Mouse (Mus musculus) urinary bladder, adult 2 months (tissue): ENCODE measurements around the gene Kcnk4. TPM values are rescaled to one million over a fixed set of nuclear protein-coding genes. Genes with fewer than 3 reads are reported as not detected.

Experiments
- DNase-seq: peaks from one replicate; pipeline ENCODE4 v3.0.0; 2022; ENCODE audit warnings: low spot score
- polyA plus RNA-seq: library from polyadenylated mRNA; depleted of rRNA; stranded (reverse); fragments of >200 nt; gene quantifications from 2 replicates; pipeline ENCODE4 v1.2.3, GENCODE M21; 2012; rRNA removed

Gene Kcnk4
- 1.6 and 1.8 TPM in 2 replicates for polyA plus RNA-seq

DNA sequence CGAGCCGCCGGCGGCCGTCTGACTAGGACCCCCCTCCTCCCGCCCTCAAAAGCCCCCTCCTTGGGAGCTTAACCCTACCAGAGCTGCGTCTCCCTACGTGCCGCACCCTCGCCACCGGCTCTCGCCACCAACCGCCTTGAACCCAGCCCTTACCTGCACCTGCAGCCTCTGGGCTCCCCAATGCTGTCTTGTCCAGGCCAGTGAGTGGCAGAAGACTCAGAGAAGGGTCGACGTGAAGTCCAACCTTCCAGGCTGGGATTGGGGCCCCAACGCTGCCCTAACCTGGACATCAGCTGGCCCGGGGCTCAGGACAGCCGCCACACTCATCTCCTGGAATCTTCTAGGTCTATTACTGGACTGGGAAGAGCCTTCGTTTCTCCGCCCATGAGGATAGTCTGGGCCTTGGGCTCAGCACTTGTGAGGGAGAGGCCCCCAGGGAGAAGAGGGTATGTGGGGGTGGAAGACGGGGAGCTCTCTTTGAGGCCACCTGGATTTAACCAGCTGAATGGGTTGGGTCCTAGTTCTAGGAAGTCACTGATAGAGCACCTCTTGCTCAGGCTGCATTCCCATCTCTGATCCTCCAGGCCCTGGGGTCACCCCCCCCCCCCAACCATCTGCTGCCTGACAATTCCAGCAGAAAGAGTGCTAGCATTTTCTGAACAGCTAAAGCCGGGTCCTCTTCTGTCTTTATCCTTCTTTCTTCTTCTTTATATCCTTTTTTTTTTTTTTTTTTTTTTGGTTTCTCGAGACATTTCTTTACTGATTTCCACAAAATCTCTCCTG lies at the start of gene Kcnk4:
TSS of gene Kcnk4 (minus strand) at position 321 of the 783 bp plus-strand sequence.
- DNase-seq = no peak

DNA sequence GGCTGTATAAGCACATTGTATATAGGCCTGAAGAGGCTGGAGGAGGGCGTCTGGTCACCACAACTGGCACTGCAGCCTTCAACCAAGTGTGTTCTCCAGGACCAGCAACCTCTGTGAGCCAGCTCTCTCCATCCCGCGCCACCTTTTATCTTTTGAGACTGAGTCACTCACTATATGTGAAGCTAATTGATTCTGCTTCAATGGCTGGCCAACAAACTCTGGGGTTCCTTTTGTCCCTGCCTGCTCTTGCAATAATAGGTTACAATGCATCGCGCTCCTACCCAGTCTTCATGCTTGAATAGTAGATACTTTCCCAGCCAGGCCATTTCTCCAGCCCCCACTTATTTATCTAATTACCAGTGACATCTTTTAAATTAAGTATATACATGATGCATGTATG lies 49.3 kb upstream of the Kcnk4 start:
- DNase-seq = no peak

DNA sequence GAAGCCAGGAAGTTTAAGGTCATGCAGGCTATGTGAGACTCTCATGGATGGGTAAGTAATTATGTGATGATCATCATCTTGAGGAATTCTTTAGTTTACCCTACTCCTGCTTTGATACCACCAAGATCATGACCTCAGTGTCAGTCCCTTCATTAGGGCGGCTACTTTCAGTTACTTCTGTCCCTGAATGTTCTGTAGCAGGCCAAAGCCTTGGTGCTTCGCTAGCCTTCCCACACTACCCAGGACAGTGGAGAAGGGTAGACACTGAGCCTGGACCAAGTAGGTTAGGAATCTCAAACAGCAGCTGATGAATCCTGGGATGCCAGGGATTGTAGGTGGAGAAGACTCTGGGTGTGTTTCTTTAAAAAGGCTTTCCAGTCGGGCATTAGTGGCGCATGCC lies 47.1 kb upstream of the Kcnk4 start:
- no peak for DNase-seq

DNA sequence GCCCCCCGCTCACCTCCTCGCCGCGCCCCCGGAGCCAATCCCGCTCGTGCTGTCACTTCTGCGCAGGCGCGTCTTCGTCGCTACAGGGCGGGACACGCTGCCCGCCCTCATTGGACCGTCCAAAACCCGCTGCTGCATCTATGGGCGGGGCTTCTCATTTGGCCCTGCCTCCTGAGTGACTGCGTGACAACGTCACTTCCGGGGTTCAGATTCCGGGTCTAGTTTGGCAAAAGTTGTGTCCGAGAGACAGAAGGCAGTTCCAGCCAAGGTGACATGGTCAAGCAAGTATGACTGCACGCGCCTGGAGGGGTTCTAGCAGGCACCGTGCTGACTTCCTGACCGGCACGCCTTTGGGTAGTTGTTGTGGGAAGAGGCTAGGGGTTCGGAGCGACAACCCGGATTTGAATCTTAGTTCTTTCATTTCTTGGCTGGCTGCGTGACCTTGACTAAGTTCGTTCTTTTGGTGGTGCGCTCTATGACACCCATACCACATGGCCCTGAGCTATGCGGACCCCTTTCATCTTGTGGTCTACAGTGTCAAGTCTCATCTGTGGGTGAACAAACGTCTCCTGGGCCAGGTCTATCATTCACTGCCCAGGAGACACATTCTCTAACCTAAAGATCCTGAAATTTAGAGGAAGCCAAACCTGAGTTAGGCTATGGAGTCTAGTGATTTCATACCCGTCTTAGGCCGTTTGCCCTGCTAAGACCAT lies 46.2 kb upstream of the Kcnk4 start, which contains the start of gene Fkbp2:
TSS of gene Fkbp2 (minus strand) at position 121 of the 713 bp plus-strand sequence.
- DNase-seq = no peak

DNA sequence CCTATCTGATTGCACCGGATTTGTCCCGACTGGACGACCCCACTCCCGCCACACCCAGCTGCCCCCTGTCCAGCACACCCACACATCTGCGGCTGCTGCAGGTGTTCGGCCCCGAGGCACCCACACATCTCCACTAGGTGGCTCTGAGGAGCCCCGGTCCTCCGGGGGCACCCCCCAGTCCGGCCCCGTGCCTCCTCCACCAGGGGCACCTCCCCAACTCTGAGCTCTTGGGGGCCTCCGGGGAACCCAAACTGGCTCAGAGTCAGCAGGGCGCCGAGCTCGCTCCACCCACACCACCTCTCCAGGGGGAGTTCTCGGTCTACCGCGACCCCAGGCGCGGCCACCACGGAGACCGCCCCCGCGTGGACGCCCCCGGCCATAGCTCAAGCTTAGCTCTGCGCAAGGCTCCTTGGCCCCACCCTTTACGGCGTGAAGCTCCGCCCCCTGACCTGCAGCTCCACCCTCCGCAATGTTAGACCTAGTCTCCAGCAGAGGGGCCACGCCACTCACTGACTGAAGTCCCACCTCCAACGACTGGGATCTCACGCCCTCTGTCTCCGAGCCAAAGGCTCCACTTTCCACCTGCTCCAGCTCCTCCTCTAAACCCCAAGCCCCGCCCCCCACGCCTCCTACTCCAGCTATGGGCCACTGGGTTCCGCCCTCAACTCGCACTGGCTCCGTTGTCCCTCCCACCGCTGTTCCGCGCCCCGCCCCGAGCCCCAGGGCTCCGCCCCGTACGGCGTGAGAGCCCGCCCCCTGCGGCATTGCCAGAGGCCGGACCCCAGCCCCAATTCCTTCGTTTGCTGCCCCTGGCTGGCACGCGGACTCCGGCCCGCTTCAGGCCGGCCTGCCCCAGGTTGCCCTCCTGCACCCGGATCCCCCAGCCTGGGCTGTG lies 45.4 kb upstream of the Kcnk4 start:
- peak; percentile 98 for DNase-seq

DNA sequence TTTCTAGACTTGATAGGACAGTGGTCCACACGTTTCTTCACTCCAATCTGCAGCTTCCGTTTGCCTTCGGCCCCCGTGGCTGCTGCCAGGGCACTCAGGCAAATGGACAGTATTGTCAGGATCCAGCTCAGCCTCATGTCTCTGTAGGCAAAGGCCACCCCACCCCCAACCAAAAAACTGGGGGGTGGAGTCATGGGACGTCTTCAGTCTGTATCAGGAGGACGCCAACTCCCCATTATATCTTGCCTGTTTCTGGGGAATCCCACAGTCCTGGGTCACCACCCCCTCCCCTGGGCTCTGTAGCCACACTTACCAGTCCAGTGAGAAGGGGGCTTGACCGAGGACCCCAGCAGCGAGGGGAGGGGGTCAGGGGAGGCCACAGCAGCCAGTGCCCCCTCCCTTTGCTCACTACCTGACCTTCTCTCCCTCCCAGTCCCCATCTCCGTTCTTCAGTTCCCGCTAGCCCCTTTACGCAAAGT lies 44.7 kb upstream of the Kcnk4 start:
- DNase-seq = no peak

DNA sequence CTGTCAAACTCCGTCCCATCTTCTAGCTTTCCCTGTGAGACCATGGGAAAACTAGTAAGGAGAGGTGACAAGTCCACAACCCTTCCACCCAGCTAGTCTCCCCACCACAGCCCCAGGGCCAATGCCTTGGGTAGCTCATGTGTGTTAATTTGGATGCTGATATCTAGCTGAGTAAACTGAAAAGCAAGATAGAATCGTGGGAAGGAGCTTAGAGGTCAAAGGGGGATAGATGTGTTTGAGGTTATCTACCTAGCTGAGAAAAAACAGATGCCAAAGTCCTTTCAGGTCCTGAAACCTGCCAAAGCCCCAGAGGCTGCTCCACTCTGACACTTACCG lies 44.3 kb upstream of the Kcnk4 start:
- no peak for DNase-seq

DNA sequence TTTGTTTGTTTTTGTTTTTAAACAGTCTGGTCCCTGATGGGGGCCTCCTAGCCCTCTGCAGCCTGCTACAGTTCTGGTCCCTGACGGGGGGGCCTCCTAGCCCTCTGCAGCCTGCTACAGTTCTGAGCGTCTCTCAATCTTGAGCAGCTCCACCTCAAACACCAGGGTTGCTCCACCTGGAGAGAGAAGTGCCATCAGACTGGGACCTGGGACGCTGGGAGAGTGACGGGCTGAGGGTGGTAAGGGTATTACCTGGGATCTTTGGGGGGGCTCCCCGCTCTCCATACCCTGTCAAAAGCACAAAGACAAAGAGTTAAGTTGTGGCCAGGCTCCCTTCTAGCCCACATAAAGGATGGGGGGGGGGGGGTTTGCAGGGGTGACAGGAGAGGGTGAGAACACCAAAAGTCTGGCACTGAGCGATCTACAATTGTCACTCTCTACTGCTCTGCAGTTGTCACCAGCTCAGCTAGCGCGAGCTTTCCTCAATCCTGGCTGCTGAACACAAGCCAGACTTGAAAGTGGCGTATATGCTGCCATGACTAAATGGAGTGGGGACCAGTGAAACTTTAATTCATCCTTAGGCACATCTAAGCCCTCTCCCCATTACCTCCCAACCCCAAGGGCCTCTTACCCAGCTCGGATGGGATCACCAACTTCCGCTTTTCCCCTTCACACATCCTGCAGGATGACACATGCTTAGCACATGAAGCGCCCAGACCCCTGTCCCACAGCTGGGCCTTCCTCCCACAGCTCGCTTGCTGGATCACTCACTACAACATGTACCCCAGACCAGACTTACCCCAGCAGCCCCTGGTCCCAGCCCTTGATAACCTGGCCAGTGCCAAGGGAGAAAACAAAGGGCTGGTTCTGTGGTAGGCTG lies 43.7 kb upstream of the Kcnk4 start:
- DNase-seq = no peak

DNA sequence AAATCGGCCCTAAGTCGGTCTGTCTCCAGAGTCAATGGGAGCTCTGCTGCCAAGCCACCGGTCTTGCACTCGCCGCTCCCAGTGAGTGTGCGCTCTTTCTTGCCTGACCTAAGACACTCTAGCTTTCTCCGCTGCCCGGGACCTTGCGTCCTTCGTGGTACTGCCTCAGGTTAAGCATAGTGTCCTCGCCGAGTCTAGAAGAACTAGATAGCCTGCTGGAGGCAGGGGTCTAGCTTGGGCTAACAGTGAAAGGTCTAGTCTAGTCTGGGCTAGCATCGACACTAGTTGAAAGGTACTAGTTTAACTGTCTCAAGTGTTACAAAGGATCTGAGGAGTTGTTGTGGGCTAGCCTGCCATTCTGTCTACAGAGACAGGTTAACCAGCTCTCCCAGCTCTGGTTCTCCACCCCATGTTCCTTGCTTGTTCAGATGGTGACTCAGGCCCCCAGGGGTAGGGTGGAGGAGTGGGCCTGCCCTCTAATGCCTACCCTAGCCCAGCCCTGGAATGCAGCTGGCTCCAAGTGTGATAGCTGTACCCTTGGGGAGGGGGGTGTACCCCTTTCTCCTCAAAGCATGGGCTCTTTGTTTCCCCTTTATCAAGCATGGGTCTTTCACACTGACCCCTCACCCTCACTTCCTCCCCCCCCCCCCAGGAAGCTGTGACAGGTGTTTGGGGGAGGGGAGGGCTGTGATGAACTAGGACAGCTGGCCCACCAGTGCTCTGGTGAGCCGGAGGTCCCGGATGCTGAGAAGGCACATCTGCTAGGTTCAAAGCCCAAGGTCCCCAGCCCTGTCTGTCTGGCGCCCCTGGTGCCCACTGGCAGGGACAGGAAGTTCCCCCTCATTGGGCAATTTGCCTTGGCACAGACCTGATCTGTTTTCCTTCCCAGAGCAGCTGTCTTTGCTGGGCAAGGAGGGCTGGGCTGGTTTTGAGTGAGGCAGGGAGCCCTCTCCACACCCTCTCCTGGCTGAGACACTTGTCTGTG lies 41.5 kb upstream of the Kcnk4 start, which contains the start of gene Plcb3:
TSS of gene Plcb3 (minus strand) at position 934 of the 985 bp plus-strand sequence.
- DNase-seq = no peak

DNA sequence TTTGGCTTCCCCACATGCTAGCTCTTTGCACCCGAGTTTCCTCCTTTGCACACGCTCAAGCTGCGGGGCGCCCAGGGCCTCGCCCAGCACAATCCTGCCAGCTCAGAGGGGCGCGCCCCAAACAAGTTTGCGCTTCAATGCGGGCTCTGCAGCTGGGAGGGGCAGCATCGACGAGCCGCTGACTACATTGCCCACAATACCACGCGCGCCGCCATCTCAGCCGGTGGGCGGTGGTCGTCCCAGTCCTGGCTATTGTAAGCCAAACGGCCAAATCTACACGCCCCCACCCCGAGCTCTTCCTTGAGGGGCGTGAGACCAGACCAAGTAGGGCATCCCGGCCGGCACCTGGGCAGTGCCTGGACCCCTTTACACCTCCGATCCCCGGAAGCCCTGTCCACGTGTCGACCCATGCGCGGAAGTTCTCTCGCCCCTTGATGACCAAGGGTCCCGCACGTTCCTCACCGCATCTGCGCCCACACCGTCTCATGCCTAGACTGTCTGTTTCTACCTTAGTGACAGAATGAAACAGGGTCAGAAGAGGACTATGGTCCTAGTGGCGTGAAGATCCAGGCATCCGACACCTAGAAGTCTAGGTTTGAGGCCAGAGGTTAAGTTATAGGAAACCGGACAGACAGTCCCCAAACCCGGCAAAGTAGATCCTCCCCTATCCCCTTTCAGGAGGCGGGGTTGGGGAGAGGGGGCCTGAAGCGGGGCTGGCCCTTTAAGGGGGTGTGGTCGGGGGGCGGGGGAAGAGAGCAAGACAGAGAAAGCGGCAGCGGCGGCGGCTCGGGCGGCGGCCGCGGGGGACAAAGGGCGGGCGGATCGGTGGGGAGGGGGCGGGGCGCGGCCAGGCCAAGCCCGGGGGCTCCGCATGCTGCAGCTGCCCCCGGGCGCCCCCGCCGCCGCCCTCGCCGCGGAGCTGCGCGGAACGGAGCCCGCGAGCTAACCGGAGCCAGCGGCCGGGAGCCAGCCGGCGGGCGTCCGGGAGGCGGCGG lies 40.2 kb upstream of the Kcnk4 start, which contains the start of gene Ppp1r14b:
TSS of gene Ppp1r14b (plus strand) at position 758 of the 995 bp plus-strand sequence.
- DNase-seq = peak; percentile 73

DNA sequence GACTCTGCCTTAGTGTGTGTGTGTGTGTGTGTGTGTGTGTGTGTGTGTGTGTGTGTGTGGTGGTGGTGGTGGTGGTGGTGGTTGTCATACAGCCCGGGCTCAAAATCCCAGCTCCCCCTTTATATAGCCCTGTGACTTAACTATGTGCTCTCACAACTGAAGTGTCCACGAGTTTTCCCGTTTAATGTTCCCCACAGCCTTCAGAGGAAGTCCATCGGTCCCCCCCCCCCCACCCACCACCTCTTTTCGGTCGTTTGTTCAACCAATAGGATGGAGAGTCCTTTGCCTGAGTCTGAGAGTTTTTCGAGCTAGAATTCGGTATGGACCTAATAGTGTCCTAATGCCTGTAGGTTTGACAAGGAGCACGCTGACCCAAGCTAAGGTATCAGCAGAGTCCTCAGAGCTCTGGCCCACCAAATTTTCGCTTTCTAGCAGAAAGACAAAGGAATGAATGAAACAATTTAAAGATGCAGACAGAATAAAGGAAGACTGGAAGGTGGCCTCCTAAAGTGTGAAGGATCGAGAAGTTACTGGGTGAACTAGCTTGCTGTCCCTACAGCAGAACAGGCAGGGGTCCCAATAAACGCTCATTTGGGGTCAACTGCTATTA lies 39.4 kb upstream of the Kcnk4 start:
- DNase-seq = no peak

DNA sequence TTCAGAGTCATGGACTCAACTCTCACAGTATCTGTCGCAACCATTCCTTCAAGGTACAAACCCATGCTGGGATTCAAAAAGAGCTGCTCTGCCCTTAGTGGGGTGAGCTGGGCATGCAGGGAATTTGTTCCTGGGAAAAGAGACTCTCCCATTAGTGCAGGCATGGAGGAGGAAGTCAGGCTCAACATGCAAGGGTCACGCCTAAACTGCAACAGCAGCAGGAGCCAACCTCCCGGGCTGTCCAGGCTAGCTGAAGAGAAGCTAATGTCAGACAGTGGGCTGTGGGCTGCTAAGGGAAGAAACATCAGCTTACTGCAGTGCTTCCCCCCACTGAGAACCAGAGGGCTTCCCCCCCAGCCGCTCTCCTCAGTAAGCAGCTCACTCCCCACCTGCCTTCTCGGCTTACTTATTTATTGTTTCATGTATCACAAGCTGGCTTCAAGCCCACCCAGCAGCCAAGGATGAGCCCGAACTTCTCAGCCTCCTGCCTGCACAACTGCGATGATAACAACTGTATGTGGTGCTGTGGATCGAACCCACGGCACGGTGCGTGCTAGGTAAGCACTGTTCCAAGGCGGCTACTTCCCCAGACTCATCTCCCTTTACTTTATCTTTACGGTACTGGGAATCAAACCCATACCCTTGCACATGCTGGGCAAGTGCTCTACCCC lies 38.1 kb upstream of the Kcnk4 start:
- no peak for DNase-seq

DNA sequence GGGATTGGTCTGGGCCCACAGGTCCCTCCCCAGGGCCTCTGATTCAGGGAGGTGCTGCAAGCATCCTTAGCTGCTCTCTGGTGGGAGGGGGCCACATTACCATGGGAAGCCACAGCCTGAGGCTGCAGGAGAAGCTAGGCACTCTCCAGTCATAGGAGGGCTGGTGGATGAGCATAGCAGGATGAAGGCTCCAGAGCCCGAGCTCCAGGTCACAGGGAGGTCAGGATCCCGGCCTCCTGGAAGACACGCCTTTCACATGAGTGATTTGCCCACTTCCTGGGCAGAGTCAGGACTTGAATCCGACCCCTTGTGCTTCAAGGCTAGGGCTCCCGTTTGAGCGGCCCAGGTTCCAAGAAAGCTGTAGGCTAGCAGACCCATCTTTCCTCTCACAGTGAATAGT lies 37.3 kb upstream of the Kcnk4 start:
- no peak for DNase-seq

DNA sequence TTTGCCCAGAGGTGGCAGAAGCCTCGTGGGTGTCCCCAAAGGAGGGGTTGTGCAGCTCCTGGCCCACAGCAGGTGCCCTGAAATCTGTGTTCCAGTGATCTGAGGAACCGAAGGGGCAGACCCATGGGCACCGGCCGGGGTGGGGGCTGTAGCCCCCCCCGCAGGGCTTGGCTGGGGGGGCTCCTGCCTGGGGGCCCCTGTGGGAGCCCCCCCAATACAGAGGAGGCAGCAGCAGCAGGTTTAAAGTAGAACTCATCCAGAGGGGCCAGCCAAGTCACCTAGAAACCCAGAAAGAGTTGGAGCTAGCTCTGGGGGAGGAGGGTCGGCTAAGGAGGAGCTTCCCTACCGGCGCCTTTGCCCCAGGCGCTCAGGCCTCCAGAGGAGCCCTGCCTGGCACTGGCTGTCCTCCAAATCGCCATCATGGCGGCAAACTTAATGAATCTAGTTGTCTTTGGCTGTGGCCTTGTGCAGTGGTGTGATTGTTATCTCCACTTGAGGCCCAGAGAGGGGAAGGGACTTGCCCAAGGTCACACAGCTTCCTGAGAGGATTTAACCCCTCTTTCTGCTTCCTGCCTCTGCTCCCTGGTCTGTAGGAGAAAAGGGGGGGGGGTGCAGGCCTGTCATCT lies 36.3 kb upstream of the Kcnk4 start:
- DNase-seq = no peak

DNA sequence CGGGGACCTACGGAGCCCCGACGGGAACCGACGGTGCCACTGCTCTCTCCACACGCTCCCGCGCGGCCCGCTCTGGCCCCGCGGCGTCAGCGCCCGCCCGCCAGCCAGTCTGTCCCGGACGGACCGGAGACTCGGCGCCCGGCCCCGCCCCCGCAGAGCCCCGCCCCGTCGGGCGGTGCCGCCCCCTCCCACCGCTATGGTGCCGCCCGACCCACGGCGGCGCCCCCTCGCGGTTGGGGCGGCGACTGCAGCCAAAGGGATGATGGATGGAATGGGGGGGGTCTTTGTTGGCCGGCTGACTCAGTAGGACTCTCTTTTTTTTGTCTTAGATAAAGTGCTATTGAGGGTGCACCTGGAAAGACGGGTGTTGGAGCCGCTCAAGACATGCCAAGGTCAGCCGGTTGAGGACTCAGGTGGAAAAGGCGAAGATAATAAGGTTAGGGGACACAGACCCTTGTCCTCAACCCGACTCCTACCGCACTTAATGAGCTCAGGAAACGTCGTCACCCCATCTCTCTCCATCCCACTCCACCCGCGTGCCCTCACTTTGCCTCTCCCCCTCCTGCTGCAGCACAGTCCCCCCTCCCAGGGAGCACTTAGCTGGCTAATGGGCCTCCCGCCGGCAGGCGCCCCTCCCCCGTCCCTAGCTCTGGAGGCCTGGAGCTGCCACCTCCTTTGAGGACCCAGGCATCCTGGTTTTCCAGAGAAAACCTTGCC lies 35.5 kb upstream of the Kcnk4 start:
- peak; percentile 79 for DNase-seq

DNA sequence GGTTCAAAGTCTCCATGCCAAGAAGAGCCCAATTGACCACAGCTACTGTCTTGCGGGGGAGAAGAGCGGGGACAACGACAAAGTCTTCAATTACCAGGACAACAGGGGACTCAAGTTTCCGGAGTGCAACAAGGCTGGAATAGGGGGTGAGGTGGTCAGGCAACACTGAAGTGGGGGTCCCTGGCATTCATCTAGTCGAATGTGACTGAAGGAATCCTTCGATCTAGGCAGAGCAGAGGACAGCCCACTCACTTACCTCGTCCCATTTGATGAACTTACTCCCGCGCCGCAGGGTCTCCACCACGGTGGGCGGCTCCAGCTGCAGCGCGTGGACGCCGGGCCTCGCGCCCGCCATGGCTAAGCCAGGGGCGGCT lies 35.0 kb upstream of the Kcnk4 start:
- DNase-seq = no peak
